Mouse (Mus musculus) left cerebral cortex, adult 2 months (tissue): ENCODE results near the gene Rad51c. TPM values are rescaled to one million over a fixed set of nuclear protein-coding genes. Genes with fewer than 3 reads are reported as not detected.
"Not testable (repeated sequence)": the region's sequence is repeated elsewhere in the genome, so short reads cannot be mapped to it uniquely, and the experiment has no call there.

Source experiments
- DNase-seq, 2 experiments: peaks; one replicate each; pipeline ENCODE4 v3.0.0; 2021 to 2022; ENCODE audit warnings: low spot score in 2 of 2, mixed read lengths in 1 of 2; ENCODE audit errors: extremely low spot score in 1 of 2
- H3K27ac ChIP-seq: fragments of 200-600 bp; 2 replicates; pipeline ENCODE4 v1.8.1; 2022
- H3K4me3 ChIP-seq: fragments of 200-600 bp; 2 replicates; pipeline ENCODE4 v1.8.1; 2022
- CTCF ChIP-seq: fragments of 200-600 bp; IDR thresholded peaks from 2 replicates; pipeline ENCODE4 v1.8.1; 2022; ENCODE audit warnings: antibody characterized with exemption, mild to moderate bottlenecking, moderate library complexity
- intact Hi-C: fragments of 180-260 bp; cut with DNase I; formaldehyde crosslinking; loops from one replicate; pipeline ENCODE4 v1.15.1; 2025
- long read RNA-seq, 2 experiments: library from polyadenylated mRNA; stranded (forward); transcript quantifications; one replicate each; pipeline ENCODE4 v2.0.0; 2021; ENCODE audit warnings: borderline mapping rate in 2 of 2
- total RNA-seq, 2 experiments: library from RNA; stranded (reverse); gene quantifications; 2 replicates each; pipeline ENCODE4 v1.2.3; 2021

The Rad51c gene
- 1 to 10 TPM; 3.1 to 4.4 TPM for total RNA-seq
- long read RNA-seq, experiment 1, partial matches to known transcripts: 0 of 2 reads
- long read RNA-seq, experiment 1, other reads (novel, unspliced or antisense): 1 of 2 reads
- long read RNA-seq, experiment 2, partial matches to known transcripts: 0 of 3 reads
- long read RNA-seq, experiment 2, other reads (novel, unspliced or antisense): 0 of 3 reads

DNA sequence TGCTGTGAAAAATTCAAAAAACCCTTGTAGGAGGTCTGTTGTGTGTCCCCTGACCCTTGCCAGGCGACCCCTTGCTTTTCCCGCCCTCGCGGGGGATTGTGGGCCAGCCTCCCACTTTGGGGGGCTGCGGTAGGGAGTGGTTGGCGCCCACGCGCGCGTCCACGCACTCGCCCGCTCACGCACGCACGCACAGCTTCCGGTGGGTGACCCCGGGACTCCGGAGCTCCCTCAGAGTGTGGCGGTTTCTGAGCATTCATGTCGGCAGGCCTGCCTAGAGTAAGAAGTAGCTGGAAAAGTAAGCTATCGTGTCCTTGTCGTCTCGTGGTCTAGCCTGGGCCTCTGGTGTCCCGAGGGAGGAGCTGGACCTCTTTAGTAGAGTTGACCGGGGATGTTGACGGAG, at the start of gene Rad51c, which contains the start of gene Tex14:
Gene Rad51c, minus strand, starts transcription at position 79 of the 400 bp plus-strand sequence.
Gene Tex14, plus strand, starts transcription at position 190 of the 400 bp plus-strand sequence.
- intact Hi-C loops: no loop called here
- DNase-seq: peak in 1 of 2 experiments; percentile 31
- no peak for TF ChIP-seq CTCF
- Histone ChIP-seq H3K27ac (peak within 1 kb of the TSS; percentile 96), H3K4me3 (peak within 1 kb of the TSS; percentile 65)

DNA sequence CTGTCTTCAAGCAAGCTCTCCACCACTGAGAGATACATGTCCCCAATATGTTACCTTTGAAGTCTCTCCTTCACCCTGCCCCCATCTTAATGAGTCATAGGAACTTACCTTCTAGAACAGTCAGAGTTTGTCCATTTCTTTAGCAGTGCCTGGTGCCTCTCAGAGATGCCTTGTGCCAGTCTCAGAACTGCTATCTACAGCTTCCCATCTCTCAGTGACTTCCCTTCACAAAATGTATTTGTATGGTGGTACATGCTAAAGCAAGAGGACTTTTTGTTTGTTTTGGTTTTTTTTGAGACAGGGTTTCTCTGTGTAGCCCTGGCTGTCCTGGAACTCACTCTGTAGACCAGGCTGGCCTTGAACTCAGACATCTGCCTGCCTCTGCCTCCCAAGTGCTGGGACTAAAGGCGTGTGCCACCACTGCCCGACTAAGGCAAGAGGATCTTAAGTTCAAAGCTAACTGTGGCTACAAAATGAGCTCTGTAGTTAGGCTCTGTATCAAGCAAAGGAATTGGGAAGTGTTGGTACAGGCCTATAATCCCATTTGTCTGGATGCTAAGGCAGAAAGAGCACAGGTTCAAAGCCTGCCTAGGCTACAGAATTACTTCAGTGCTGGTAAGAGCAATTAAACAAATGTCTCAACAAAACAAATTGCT, 49.4 kb upstream of the Rad51c start:
- Histone ChIP-seq H3K4me3 (no peak overlapping the region), H3K27ac (no peak overlapping the region)
- intact Hi-C loops: no loop called here
- DNase-seq: no peak
- TF ChIP-seq CTCF: no peak

DNA sequence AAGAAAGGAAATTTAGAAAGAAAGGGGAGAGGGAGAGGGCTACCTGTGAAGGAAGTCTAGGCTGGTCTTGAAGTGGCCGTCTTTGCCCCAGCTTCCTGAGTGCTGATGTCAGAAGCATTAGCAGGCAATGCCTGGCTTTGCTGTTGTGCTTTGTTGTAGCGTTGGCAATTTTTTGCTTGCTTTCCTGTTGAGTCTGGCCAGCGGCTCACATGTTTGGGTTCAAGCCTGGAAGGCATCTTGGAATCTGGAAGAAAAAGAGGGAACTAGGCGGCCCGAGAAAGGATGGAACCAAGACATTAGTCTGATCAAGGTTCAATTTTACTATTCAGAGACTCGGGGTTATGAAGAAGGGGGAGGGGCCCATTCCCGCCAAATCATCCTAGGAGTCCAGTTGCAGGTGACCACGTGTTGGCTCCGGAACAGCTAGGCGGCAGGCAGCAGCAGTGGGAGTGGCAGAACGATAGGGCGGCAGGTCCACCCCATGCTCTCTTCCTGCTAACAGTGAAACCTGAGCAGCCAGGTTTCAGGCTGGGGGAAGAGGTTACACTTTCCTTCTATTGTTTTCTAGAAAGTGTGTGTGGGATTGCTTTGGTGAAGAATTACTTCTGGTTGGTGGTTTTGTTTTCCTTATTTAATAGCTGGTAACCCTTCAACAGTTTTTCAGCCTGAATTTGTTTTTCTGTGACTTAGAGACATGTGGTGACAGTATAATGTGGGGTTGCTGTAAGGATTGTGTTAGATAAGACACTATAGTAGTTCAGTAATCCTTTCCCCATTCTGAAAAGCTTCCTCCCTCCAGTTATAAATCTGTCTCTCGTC, 48.7 kb upstream of the Rad51c start:
- Histone ChIP-seq H3K4me3 (no peak overlapping the region), H3K27ac (no peak overlapping the region)
- intact Hi-C loops: no loop called here
- DNase-seq: no peak
- TF ChIP-seq CTCF: no peak

DNA sequence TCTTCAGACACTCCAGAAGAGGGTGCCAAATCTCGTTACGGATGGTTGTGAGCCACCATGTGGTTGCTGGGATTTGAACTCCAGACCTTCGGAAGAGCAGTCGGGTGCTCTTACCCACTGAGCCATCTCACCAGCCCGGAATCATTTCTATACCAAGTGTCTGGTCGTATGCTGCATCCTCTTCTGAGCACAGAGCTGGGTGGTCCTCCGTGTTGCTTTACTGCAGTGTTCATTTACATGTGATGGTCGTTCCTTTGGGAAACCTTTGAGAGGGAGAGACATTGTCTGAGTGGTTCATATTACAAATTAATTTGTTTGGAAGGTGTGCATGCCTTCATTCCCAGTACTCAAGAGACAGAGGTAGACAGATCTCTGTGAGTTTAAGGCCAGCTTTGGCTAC, 48.0 kb upstream of the Rad51c start:
- DNase-seq, H3K4me3 ChIP-seq, intact Hi-C loops, H3K27ac ChIP-seq: not testable (repeated sequence)

DNA sequence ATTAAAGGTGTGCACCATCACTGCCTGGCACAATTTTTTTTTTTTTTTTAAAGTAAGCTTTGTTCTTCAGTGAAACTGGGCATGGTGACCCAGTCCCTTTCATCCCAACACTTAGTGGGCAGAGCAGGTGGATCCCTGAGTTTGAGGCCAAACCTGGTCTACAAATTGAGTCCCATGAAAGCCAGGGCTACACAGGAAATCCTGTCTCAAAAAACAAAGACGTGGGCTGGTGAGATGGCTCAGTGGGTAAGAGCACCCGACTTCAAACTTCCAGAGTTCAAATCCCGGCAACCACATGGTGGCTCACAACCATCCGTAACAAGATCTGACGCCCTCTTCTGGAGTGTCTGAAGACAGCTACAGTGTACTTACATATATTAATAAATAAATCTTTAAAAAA, 45.1 kb upstream of the Rad51c start:
- H3K27ac ChIP-seq, intact Hi-C loops, H3K4me3 ChIP-seq, DNase-seq: not testable (repeated sequence)

DNA sequence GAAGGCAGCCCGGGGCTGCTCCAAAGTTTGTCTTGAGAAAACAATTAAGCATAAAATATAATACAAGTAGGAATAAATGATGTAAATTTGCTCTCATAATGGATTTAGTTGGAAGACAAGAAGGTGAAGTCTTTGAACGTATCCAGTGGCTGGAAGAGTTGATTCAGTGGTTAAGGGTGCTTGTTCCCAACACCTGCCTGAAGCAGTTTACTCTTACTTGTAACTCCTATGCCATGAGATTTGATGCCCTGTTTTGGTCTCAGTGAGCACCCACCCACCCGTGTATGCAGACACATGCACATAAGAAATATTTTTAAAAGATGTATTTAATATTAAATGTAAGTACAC, 44.4 kb upstream of the Rad51c start:
- H3K27ac ChIP-seq: no peak overlapping the region
- TF ChIP-seq CTCF: no peak
- DNase-seq: no peak
- no peak overlapping the region for H3K4me3 ChIP-seq
- intact Hi-C loops: no loop called here

DNA sequence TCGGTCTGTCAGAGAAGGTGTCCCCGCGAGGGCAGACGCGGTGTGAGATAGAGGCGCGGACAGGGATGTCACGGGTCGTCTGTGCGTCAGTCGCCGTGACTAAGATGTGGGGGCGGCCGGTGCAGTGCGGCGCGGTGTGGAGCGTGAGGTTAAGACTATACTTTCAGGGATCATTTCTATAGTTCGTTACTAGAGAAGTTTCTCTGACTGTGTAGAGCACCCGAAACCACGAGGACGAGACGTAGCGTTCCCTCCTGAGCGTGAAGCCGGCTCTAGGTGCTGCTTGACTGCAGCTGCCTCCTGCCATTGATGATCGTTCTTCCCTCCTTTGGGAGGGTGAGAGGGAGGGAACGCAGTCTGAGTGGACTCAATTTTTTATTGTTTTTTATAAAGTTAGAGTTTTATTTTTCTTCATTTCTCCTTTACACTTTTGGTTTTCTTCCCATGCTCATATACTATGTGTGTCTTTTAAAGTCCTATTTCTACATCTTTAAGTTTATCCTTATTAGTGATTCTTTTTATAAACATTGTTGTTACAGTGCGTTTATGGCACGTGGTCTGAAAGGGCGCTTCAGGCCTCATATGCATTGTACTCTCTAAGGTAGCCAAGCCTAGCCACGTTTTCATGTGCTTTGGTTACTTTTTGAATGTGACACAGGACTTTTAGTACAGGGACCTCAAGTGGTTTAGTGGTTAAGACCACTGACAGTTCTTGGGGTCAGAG, 43.9 kb upstream of the Rad51c start:
- intact Hi-C loops, DNase-seq: not testable (repeated sequence)
- peak overlapping the region; percentile 78 for H3K27ac ChIP-seq
- peak overlapping the region; percentile 47; the same call in 1 of the 2 replicates for H3K4me3 ChIP-seq

DNA sequence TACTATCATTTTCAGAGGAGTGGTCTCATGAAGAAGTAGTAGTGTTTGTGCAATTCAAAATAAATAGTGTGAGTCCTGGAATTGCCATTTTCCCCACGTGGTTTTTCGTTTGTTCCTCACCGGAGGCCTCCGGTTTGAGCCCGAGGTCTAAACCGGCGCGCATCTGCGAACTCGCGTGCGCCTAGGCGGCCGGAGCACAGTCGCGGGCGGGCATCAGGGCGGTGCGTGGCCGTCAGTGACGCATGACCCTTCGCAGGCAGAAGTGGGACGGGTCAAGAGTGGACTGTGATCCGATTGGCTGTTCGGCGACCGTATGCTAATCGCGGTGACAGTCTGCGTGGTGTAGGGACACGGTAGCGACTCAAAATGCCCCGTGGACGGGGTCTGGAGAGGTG, 43.3 kb upstream of the Rad51c start:
- Histone ChIP-seq H3K27ac (peak overlapping the region; percentile 78), H3K4me3 (peak overlapping the region; percentile 47)
- intact Hi-C loops: not testable (repeated sequence)
- DNase-seq: peak; percentile 85 to 90

DNA sequence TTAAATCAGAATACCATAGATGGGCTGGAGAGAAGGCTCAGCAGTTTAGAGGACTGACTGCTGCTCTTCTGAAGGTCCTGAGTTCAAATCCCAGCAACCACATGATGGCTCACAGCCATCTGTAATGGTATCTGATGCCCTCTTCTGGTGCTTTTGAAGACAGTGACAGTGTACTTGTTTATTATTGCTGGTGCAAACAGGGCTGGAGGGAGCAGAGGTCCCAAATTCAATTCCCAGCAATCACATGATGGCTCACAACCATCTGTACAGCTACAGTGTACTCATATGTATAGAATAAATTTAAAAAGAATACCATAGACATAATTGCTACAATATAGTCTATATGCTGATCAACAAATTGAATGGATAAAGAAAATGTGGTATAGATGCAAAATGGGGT, 42.7 kb upstream of the Rad51c start:
- TF ChIP-seq CTCF: no peak
- intact Hi-C loops: no loop called here
- H3K4me3 ChIP-seq: no peak overlapping the region
- no peak overlapping the region for H3K27ac ChIP-seq
- no peak for DNase-seq

DNA sequence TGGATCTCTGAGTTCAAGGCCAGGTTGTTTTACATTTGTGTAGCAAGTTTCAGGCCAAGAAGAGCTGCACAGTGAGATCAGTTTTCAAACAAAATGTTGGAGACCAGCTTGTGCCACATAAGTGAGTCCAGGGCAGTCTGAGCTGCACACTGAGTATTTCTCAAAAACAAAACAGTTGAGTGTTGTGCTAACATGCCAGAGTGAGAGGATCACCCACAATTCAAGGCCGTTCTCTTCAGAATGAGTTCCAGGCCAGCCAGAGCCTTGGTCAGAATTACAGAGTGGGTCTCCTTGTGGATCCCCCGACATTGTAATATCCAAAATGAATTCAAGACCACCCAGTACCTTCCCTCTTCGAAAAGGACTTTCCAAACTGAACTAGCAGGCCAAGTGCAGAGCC, 41.4 kb upstream of the Rad51c start:
- intact Hi-C loops: no loop called here
- no peak overlapping the region for H3K4me3 ChIP-seq
- TF ChIP-seq CTCF: no peak
- no peak overlapping the region for H3K27ac ChIP-seq
- DNase-seq: no peak

DNA sequence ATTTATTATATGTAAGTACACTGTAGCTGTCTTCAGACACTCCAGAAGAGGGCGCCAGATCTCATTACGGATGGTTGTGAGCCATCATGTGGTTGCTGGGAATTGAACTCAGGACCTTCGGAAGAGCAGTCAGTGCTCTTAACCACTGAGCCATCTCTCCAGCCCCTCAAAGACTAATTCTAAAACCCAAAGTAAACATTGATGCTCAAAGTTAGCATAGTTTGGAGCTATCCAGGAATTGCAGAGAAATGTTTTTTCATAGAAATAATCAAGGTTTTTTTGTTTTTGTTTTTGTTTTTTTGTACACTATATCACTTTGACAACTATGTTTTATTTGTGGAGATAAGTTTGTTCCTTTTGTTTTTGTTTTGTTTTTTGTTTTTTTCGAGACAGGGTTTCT, 40.8 kb upstream of the Rad51c start:
- TF ChIP-seq CTCF: peak; percentile 2
- H3K27ac ChIP-seq, DNase-seq, intact Hi-C loops, H3K4me3 ChIP-seq: not testable (repeated sequence)
